Mouse (Mus musculus) CD4-positive helper T cell, adult 2 months (primary cell): ENCODE measurements around the gene Ybx3.

ENCODE experiments used
- DNase-seq: peaks from one replicate; pipeline ENCODE4 v3.0.0-alpha.2; 2012; ENCODE audit warnings: low read depth, missing footprints, low spot score

Gene Ybx3

DNA sequence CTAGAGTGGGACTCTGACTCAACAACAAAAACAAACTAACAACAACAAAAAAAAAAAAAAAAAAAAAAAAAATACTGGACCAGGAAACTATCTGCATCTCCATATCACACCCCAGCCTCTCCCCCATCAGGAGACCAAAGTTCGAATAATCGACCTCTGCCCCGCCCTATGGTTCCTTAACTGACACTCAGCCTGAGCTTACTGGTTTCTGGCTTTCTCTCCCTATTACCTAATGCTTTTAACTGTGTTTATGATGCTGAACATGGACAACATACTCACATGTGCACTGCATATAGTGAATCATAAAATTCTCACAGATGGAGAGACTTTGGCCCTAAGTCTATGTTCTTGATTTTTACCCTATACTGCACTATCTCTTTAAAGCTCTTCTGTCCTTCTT is 49.0 kb downstream of the Ybx3 start:
- no peak for DNase-seq

DNA sequence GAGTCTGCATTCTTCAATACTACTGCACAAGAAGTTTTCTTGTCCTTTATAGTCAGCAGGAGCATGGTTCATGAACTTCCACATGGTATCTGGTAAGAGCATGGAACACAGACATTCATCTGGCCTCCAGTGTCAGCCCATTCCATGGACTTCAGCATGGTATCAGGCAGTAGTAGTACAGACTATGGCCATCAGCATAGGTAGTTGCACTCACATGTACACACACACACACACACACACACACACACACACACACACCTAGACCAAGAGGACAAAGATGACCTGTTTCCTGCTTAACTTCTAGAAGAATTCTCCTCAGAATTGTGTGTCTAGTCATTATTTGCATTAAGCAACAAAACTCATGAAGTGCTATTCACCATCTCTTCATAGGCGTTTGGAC is 49.5 kb downstream of the Ybx3 start:
- DNase-seq, result no peak

DNA sequence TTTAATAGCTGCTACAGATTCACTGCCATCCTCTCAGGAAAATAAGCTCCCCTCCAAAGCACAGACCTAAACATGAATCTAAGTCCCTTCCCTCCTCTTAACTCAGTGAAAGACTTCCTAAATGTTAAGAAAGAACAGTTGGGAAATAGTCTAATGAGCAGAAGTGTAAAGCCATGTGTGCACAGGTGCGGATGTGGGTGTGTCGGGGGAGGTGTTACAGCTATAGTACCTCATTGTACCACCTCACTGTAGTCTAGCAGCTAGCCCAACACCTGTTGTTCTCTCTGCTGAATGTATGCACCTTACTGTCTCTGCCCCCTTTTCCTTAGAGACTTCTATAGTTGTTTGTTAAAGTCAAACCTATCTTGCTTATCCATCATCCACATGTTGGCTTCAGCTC is 61.2 kb downstream of the Ybx3 start:
- no peak for DNase-seq

DNA sequence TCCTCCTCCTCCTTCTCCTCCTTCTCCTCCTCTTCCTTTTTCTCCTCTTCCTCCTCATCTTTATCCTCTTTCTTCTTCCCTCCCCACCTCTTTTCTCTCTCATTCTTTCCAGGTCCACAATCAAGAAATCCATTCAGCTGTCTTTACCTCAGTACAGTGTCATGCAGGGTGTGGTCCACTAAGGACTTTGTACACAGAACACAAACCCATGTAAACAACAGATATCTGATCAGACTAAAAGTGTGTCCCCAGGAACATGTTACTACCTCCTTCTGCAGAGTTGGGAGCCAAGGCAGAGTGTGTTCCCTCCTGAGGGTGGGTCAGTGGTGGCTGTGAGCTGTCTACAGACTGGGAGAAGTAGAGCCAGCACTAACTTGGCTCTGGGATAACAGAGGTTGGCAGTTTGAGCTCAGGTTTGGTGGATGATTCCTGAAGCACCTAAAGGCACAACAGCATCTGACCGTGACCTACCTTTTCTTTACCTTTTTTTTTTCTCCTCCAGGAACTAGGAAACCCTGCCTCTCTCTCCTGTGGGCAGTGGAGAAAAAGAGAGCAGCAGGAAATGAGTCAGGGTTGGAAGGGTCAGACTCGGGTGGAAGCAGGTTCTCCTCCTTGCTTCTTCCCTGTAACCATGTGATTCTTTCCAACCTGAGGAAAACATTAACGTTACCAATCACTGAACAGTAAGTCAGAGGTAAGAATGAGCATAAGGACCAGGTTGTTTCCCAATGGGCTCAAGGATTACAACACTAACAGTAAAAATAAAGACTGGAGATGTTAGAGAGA is 66.2 kb downstream of the Ybx3 start:
- no peak for DNase-seq

DNA sequence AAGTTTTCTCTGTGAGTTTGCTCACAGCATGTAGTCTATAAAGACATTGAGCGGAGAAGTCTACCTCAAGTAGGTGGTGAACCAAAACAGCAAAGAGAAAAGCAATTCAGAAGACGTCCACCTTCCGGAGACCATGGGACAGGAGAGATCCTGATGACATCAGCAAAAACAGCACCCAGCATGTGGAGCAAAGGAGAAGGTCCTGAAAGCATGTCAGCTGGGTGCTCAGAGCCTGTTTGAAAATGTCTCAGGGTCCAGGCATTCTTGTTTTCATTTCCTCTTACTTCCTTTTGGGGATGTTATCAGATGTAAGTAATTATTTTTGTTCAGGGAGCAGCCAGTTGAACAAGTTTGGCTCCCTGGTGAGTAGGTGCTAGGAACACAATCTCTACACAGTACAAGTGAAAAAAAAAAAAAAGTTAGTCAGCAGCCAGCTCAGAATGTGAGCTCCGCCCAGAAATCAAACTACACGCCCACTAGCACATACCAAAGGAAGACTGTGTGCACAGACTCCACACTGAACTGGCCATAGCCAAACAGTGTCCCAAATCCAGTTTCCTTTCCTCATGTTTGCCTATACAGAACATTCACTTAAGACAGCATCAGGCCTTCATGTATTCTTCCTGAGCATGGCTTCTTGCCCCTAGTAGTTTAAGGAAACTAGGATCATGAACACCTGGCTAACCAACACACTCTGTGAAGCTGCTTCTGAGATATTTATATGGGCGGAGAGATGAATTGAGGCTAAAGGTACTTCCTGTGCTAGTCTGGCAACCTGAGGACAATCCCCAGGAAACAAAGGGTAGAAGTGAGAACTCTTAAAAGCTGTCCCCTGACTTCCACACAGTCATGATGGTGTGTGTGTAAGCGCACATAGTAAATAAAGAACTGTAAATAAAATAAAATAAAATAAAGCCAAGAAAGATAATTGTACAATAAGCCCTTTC is 71.8 kb downstream of the Ybx3 start:
- no peak for DNase-seq
